Mouse (Mus musculus) spleen, adult 2 months (tissue): Measurements from ENCODE around the gene Vmn1r94. TPM values are rescaled to one million over a fixed set of nuclear protein-coding genes. Genes with fewer than 3 reads are reported as not detected.
"Not testable (repeated sequence)": the region's sequence is repeated elsewhere in the genome, so short reads cannot be mapped to it uniquely, and the experiment has no call there.

Source experiments
- DNase-seq, 2 experiments: peaks; one replicate each; pipeline versions ENCODE4 v3.0.0 to v3.0.0-alpha.2; 2012 to 2021; ENCODE audit warnings: low spot score in 2 of 2, low read depth in 1 of 2
- H3K27ac ChIP-seq: fragments of 200-500 bp; 2 replicates; pipeline ENCODE4 v1.5.1; 2012; ENCODE audit warnings: low read length, inconsistent platforms; ENCODE audit not compliant: insufficient read depth
- H3K27me3 ChIP-seq: fragments of 200-500 bp; 2 replicates; pipeline ENCODE4 v1.6.1; 2012; ENCODE audit warnings: mild to moderate bottlenecking, moderate library complexity, low read length, inconsistent platforms; ENCODE audit not compliant: control insufficient read depth, insufficient read depth
- H3K36me3 ChIP-seq: fragments of 200-500 bp; 2 replicates; pipeline ENCODE4 v1.6.1; 2012; ENCODE audit warnings: mild to moderate bottlenecking, low read length, inconsistent platforms; ENCODE audit not compliant: control insufficient read depth, insufficient read depth
- H3K4me1 ChIP-seq: fragments of 200-500 bp; 2 replicates; pipeline ENCODE4 v1.6.1; 2011; ENCODE audit warnings: inconsistent platforms; ENCODE audit not compliant: control insufficient read depth, insufficient read depth, insufficient read length
- H3K4me3 ChIP-seq: fragments of 200-500 bp; 2 replicates; pipeline ENCODE4 v1.5.1; 2011; ENCODE audit warnings: mild to moderate bottlenecking, inconsistent platforms; ENCODE audit not compliant: insufficient read depth, insufficient read length; ENCODE audit errors: extremely low read depth
- WGBS: fragments of 180-500 bp; shearing (Covaris S2); methylation state at CpG from one replicate; pipeline ENCODE4 v1.1.7; 2018; 5-methylcytosine and 5-hydroxymethylcytosine counted together
- polyA plus RNA-seq: library from polyadenylated mRNA; depleted of rRNA; stranded (reverse); fragments of >200 nt; gene quantifications from 2 replicates; pipeline ENCODE4 v1.2.3, GENCODE M21; 2012; rRNA removed

Vmn1r94 gene
- polyA plus RNA-seq: not detected in 2 replicates

GRCm38 (mm10) chr7:20168277-20168676 is at the start of gene Vmn1r94:
Gene Vmn1r94, minus strand, starts transcription at chr7:20168377.
- DNase-seq, H3K36me3 ChIP-seq, H3K27me3 ChIP-seq, H3K4me3 ChIP-seq, H3K4me1 ChIP-seq, H3K27ac ChIP-seq: not testable (repeated sequence)
- WGBS: no CpG with 5 or more reads among the region's 3 CpGs

- not testable (repeated sequence) for H3K36me3 ChIP-seq, DNase-seq
Observed at GRCm38 (mm10) chr7:20205507-20205906, 37.3 kb upstream of the Vmn1r94 start, which contains the start of gene Gm6164. Gene Gm6164, minus strand, starts transcription at chr7:20205607.

GRCm38 (mm10) chr7:20193410-20193809 is 25.2 kb upstream of the Vmn1r94 start, which contains the start of gene Vmn1r95:
Gene Vmn1r95, plus strand, starts transcription at chr7:20193710.
- not testable (repeated sequence) for H3K36me3 ChIP-seq, H3K27ac ChIP-seq, DNase-seq, H3K27me3 ChIP-seq, H3K4me1 ChIP-seq, H3K4me3 ChIP-seq
- no CpG with 5 or more reads among the region's 3 CpGs for WGBS

More at GRCm38 (mm10) chr7:20205507-20205906, 37.3 kb upstream of the Vmn1r94 start, which contains the start of gene Gm6164:
- no CpG with 5 or more reads among the region's 2 CpGs for WGBS
- not testable (repeated sequence) for H3K27me3 ChIP-seq, H3K27ac ChIP-seq, H3K4me1 ChIP-seq, H3K4me3 ChIP-seq

- DNase-seq, H3K27me3 ChIP-seq, H3K4me3 ChIP-seq, H3K27ac ChIP-seq, H3K4me1 ChIP-seq, H3K36me3 ChIP-seq: not testable (repeated sequence)
- no CpG with 5 or more reads among the region's 5 CpGs for WGBS
Observed at GRCm38 (mm10) chr7:20138988-20139387, 29.2 kb downstream of the Vmn1r94 start, which contains the start of gene Vmn1r93. Gene Vmn1r93, minus strand, starts transcription at chr7:20139088.

GRCm38 (mm10) chr7:20122479-20122878 is 45.7 kb downstream of the Vmn1r94 start, which contains the start of gene Gm16442:
Gene Gm16442, minus strand, starts transcription at chr7:20122579.
- not testable (repeated sequence) for H3K27me3 ChIP-seq, H3K4me3 ChIP-seq, DNase-seq, H3K36me3 ChIP-seq, H3K4me1 ChIP-seq, H3K27ac ChIP-seq
- WGBS: no CpG with 5 or more reads among the region's 2 CpGs

Other genes starting within 250 kb of the Vmn1r94 start
- 6.6 and 8.0 TPM in 2 replicates for gene Pvr, start 247.2 kb downstream of the Vmn1r94 start, polyA plus RNA-seq
- 1.2 and 3.9 TPM in 2 replicates for gene Igsf23, start 217.6 kb downstream of the Vmn1r94 start, polyA plus RNA-seq
- gene Ceacam20, start 203.0 kb downstream of the Vmn1r94 start, polyA plus RNA-seq: not detected in 2 replicates
- gene Nlrp9b, start 176.9 kb downstream of the Vmn1r94 start, polyA plus RNA-seq: not detected in 2 replicates
- gene Vmn1r91, start 68.7 kb downstream of the Vmn1r94 start, polyA plus RNA-seq: not detected in 2 replicates
- not detected in 2 replicates for gene Gm16442, start 45.8 kb downstream of the Vmn1r94 start, polyA plus RNA-seq
- gene Vmn1r93, start 29.3 kb downstream of the Vmn1r94 start, polyA plus RNA-seq: not detected in 2 replicates
- not detected in 2 replicates for gene Vmn1r95, start 25.3 kb upstream of the Vmn1r94 start, polyA plus RNA-seq
- not detected in 2 replicates for gene Gm6164, start 37.2 kb upstream of the Vmn1r94 start, polyA plus RNA-seq
- not detected in 2 replicates for gene Gm4498, start 65.5 kb upstream of the Vmn1r94 start, polyA plus RNA-seq
- not detected in 2 replicates for gene Gm5890, start 94.5 kb upstream of the Vmn1r94 start, polyA plus RNA-seq
- gene Gm4133, start 165.7 kb upstream of the Vmn1r94 start, polyA plus RNA-seq: not detected in 2 replicates
- gene Gm5728, start 207.0 kb upstream of the Vmn1r94 start, polyA plus RNA-seq: not detected in 2 replicates
- gene Vmn1r100, start 249.6 kb upstream of the Vmn1r94 start, polyA plus RNA-seq: not detected in 2 replicates